Mouse (Mus musculus): ENCODE results near the gene Ddah2. TPM values are rescaled to one million over a fixed set of nuclear protein-coding genes. Genes with fewer than 3 reads are reported as not detected.
A peak's percentile ranks its signal among the peaks of the same experiment; 100 is the strongest.

Ddah2 gene
- polyA plus RNA-seq, 1 experiment from 2014 or later = 582 TPM

GRCm38 (mm10) chr17:35051156-35052086 lies 7.4 kb upstream of the Ddah2 start:
- Histone ChIP-seq H3K9ac (ENCODE audit: low read length) (peak overlapping the region; percentile 70), H3K27ac (replicated peaks; ENCODE audit: low read depth, low read length) (peak overlapping the region; percentile 85), H3K4me3 (ENCODE audit: low read depth, low read length) (peak overlapping the region; percentile 71), H3K27me3 (ENCODE audit: control insufficient read depth, insufficient read depth, low read length) (no peaks in the 10 kb centered on the region), H3K4me2 (ENCODE audit: low read depth, severe bottlenecking) (peak overlapping the region; percentile 76), H3K4me1 (ENCODE audit: control insufficient read depth, insufficient read depth, low read length) (peaks cover 25% of the 10 kb centered on the region), H3K36me3 (ENCODE audit: control insufficient read depth, insufficient read depth, low read length) (peaks cover 19% of the 10 kb centered on the region), H3K9me3 (ENCODE audit: control insufficient read depth, low read length) (no peaks in the 10 kb centered on the region)
- WGBS = 4% methylated on average over 21 of the region's 21 CpGs
- DNase-seq (ENCODE audit: low spot score) (peak; percentile 59), ATAC-seq (ENCODE audit: insufficient number of reproducible peaks, low FRiP score, low TSS enrichment, low read depth) (peak; percentile 26; the same call in 1 of the 2 replicates)

GRCm38 (mm10) chr17:35052271-35052798 lies 6.5 kb upstream of the Ddah2 start:
- DNase-seq (ENCODE audit: low spot score) (no peak), ATAC-seq (ENCODE audit: insufficient number of reproducible peaks, low FRiP score, low TSS enrichment, low read depth) (no peak)
- peaks cover 25% of the 10 kb centered on the region for H3K4me1 ChIP-seq (ENCODE audit: control insufficient read depth, insufficient read depth, low read length)
- peak overlapping the region; percentile 76 for H3K4me2 ChIP-seq (ENCODE audit: low read depth, severe bottlenecking)
- H3K27ac ChIP-seq (replicated peaks; ENCODE audit: low read depth, low read length) = peak overlapping the region; percentile 85; the same call in 1 of the 2 replicates
- H3K27me3 ChIP-seq (ENCODE audit: control insufficient read depth, insufficient read depth, low read length) = no peaks in the 10 kb centered on the region
- WGBS = 88% methylated on average over 12 of the region's 12 CpGs
- peaks cover 19% of the 10 kb centered on the region for H3K36me3 ChIP-seq (ENCODE audit: control insufficient read depth, insufficient read depth, low read length)
- H3K9me3 ChIP-seq (ENCODE audit: control insufficient read depth, low read length) = no peaks in the 10 kb centered on the region
- peak overlapping the region; percentile 71; the same call in 1 of the 2 replicates for H3K4me3 ChIP-seq (ENCODE audit: low read depth, low read length)
- H3K9ac ChIP-seq (ENCODE audit: low read length) = peak overlapping the region; percentile 70; the same call in 1 of the 2 replicates

DNA sequence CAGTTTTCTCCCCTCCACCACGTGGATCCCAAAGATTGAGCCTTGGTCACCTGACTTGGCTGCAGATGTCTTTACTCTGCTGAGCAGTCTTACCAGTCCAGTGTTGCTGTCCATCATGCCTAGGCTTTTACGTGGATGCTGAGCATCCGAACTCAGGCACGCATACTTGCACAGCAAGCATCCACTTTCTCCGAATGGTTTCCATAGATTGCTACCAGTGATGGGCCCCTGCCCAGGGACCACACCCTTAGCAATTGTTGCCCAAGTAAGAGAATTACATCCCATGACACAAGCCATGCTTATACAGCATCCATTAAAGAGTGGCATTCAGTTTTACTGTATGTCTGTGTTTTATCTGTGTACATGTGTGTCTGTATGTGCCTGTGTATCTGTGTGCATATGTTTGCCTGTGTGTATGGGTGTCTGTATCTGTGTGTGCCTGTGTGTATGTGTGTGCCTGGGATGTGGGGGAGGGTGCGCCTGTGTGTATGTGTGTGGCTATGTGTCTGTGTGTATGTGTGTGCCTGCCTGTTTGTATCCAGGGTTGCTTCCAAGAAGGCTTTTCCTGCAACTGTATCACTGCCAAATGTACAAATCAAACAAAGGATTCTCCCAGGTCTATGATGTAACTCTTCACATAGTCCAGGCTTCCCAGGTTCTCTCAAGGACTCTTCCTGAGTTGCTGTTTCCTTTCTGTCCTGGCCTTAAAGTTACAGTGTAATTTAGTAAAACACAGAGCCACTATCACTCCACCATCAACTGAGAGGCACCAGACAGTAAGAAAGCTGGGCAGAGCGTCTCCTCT lies 2.9 kb upstream of the Ddah2 start:
- peaks cover 21% of the 10 kb centered on the region for H3K36me3 ChIP-seq (ENCODE audit: control insufficient read depth, insufficient read depth, low read length)
- ATAC-seq (ENCODE audit: insufficient number of reproducible peaks, low FRiP score, low TSS enrichment, low read depth) = no peak
- H3K27ac ChIP-seq (replicated peaks; ENCODE audit: low read depth, low read length) = no peak overlapping the region
- no peaks in the 10 kb centered on the region for H3K27me3 ChIP-seq (ENCODE audit: control insufficient read depth, insufficient read depth, low read length)
- no peak overlapping the region for H3K4me3 ChIP-seq (ENCODE audit: low read depth, low read length)
- H3K4me2 ChIP-seq (ENCODE audit: low read depth, severe bottlenecking) = no peak overlapping the region
- no peak overlapping the region for H3K9ac ChIP-seq (ENCODE audit: low read length)
- H3K9me3 ChIP-seq (ENCODE audit: control insufficient read depth, low read length) = no peaks in the 10 kb centered on the region
- DNase-seq (ENCODE audit: low spot score) = no peak
- WGBS = 88% methylated on average over 7 of the region's 7 CpGs
- peaks cover 15% of the 10 kb centered on the region for H3K4me1 ChIP-seq (ENCODE audit: control insufficient read depth, insufficient read depth, low read length)

GRCm38 (mm10) chr17:35057090-35057489 lies 1.7 kb upstream of the Ddah2 start:
- Histone ChIP-seq H3K4me2 (ENCODE audit: low read depth, severe bottlenecking) (no peak overlapping the region), H3K4me1 (ENCODE audit: control insufficient read depth, insufficient read depth, low read length) (peaks cover 9% of the 10 kb centered on the region), H3K9ac (ENCODE audit: low read length) (no peak overlapping the region), H3K9me3 (ENCODE audit: control insufficient read depth, low read length) (no peaks in the 10 kb centered on the region), H3K4me3 (ENCODE audit: low read depth, low read length) (no peak overlapping the region), H3K27me3 (ENCODE audit: control insufficient read depth, insufficient read depth, low read length) (no peaks in the 10 kb centered on the region), H3K36me3 (ENCODE audit: control insufficient read depth, insufficient read depth, low read length) (peaks cover 30% of the 10 kb centered on the region), H3K27ac (replicated peaks; ENCODE audit: low read depth, low read length) (no peak overlapping the region)
- DNase-seq (ENCODE audit: low spot score) (no peak), ATAC-seq (ENCODE audit: insufficient number of reproducible peaks, low FRiP score, low TSS enrichment, low read depth) (no peak)
- WGBS = 81% methylated on average over 3 of the region's 3 CpGs

DNA sequence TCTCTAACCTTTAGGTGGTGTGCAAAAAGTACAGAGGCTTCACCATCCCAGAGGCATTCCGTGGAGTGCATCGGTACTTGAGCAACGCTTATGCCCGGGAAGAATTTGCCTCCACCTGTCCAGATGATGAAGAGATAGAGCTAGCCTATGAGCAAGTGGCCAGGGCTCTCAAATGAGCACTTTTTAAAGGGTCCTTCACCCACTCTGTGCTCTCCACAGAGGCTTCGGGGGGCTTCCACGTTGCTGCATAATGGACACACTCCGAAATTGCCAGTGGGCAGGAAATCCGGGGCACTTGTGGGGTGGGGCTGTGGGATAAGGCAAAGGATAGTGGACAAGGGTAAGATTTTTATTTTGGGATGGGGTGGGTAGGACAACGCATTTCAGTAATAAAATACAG lies 519 bp upstream of the Ddah2 start:
- peak overlapping the region; percentile 82; the same call in 1 of the 2 replicates for H3K27ac ChIP-seq (replicated peaks; ENCODE audit: low read depth, low read length)

GRCm38 (mm10) chr17:35060071-35060470 lies 1.2 kb downstream of the Ddah2 start:
- H3K4me3 ChIP-seq (ENCODE audit: low read depth, low read length) = peak overlapping the region; percentile 62
- H3K9me3 ChIP-seq (ENCODE audit: control insufficient read depth, low read length) = no peaks in the 10 kb centered on the region
- peaks cover 15% of the 10 kb centered on the region for H3K4me1 ChIP-seq (ENCODE audit: control insufficient read depth, insufficient read depth, low read length)
- H3K4me2 ChIP-seq (ENCODE audit: low read depth, severe bottlenecking) = peak overlapping the region; percentile 95
- no peak for DNase-seq (ENCODE audit: low spot score)
- 37% methylated on average over 14 of the region's 14 CpGs for WGBS
- no peak for ATAC-seq (ENCODE audit: insufficient number of reproducible peaks, low FRiP score, low TSS enrichment, low read depth)
- peak overlapping the region; percentile 90 for H3K9ac ChIP-seq (ENCODE audit: low read length)
- H3K36me3 ChIP-seq (ENCODE audit: control insufficient read depth, insufficient read depth, low read length) = peaks cover 15% of the 10 kb centered on the region
- peaks cover 2% of the 10 kb centered on the region for H3K27me3 ChIP-seq (ENCODE audit: control insufficient read depth, insufficient read depth, low read length)
- H3K27ac ChIP-seq (replicated peaks; ENCODE audit: low read depth, low read length) = no peak overlapping the region

More for the DNA sequence above, 519 bp upstream of the Ddah2 start:
- no peaks in the 10 kb centered on the region for H3K27me3 ChIP-seq (ENCODE audit: control insufficient read depth, insufficient read depth, low read length)
- 72% methylated on average over 9 of the region's 9 CpGs for WGBS
- DNase-seq (ENCODE audit: low spot score) (no peak), ATAC-seq (ENCODE audit: insufficient number of reproducible peaks, low FRiP score, low TSS enrichment, low read depth) (no peak)
- peaks cover 26% of the 10 kb centered on the region for H3K36me3 ChIP-seq (ENCODE audit: control insufficient read depth, insufficient read depth, low read length)
- peak overlapping the region; percentile 62; the same call in 1 of the 2 replicates for H3K4me3 ChIP-seq (ENCODE audit: low read depth, low read length)
- peaks cover 7% of the 10 kb centered on the region for H3K4me1 ChIP-seq (ENCODE audit: control insufficient read depth, insufficient read depth, low read length)
- H3K4me2 ChIP-seq (ENCODE audit: low read depth, severe bottlenecking) = peak overlapping the region; percentile 95
- H3K9ac ChIP-seq (ENCODE audit: low read length) = no peak overlapping the region; the same call in 1 of the 2 replicates
- H3K9me3 ChIP-seq (ENCODE audit: control insufficient read depth, low read length) = no peaks in the 10 kb centered on the region

GRCm38 (mm10) chr17:35060737-35061297 lies 2.0 kb downstream of the Ddah2 start:
- peaks cover 19% of the 10 kb centered on the region for H3K4me1 ChIP-seq (ENCODE audit: control insufficient read depth, insufficient read depth, low read length)

DNA sequence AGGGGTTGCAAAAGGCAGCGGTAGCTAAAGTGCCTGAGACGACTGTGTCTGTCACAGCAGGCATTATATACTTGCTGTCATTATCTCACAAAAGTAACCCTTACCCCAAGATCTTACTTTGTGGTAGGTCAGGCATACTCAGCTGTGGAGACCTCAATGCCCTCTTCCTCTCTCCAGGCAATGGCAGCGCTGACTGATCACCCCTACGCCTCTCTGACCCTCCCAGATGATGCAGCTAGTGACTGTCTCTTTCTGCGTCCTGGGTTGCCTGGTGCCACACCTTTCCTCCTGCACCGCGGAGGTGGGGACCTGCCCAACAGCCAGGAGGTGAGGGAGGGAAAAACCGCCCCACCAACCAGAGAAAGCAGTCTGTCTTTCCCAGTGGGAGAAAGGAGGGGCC lies 2.5 kb downstream of the Ddah2 start:
- H3K36me3 ChIP-seq (ENCODE audit: control insufficient read depth, insufficient read depth, low read length) = peaks cover 11% of the 10 kb centered on the region
- no peak overlapping the region for H3K4me2 ChIP-seq (ENCODE audit: low read depth, severe bottlenecking)
- no peaks in the 10 kb centered on the region for H3K9me3 ChIP-seq (ENCODE audit: control insufficient read depth, low read length)
- H3K4me3 ChIP-seq (ENCODE audit: low read depth, low read length) = no peak overlapping the region
- 75% methylated on average over 8 of the region's 8 CpGs for WGBS
- no peak overlapping the region for H3K9ac ChIP-seq (ENCODE audit: low read length)
- peaks cover 14% of the 10 kb centered on the region for H3K27me3 ChIP-seq (ENCODE audit: control insufficient read depth, insufficient read depth, low read length)
- ATAC-seq (ENCODE audit: insufficient number of reproducible peaks, low FRiP score, low TSS enrichment, low read depth) = no peak
- H3K27ac ChIP-seq (replicated peaks; ENCODE audit: low read depth, low read length) = no peak overlapping the region
- peaks cover 19% of the 10 kb centered on the region for H3K4me1 ChIP-seq (ENCODE audit: control insufficient read depth, insufficient read depth, low read length)
- DNase-seq (ENCODE audit: low spot score) = no peak

More at GRCm38 (mm10) chr17:35060737-35061297, 2.0 kb downstream of the Ddah2 start:
- ATAC-seq (ENCODE audit: insufficient number of reproducible peaks, low FRiP score, low TSS enrichment, low read depth) (no peak), DNase-seq (ENCODE audit: low spot score) (no peak)
- peak overlapping the region; percentile 95 for H3K4me2 ChIP-seq (ENCODE audit: low read depth, severe bottlenecking)
- H3K27ac ChIP-seq (replicated peaks; ENCODE audit: low read depth, low read length) = no peak overlapping the region
- H3K4me3 ChIP-seq (ENCODE audit: low read depth, low read length) = no peak overlapping the region; the same call in 1 of the 2 replicates
- H3K27me3 ChIP-seq (ENCODE audit: control insufficient read depth, insufficient read depth, low read length) = peaks cover 9% of the 10 kb centered on the region
- 56% methylated on average over 22 of the region's 22 CpGs for WGBS
- H3K9me3 ChIP-seq (ENCODE audit: control insufficient read depth, low read length) = no peaks in the 10 kb centered on the region
- H3K36me3 ChIP-seq (ENCODE audit: control insufficient read depth, insufficient read depth, low read length) = peaks cover 13% of the 10 kb centered on the region
- no peak overlapping the region for H3K9ac ChIP-seq (ENCODE audit: low read length)
